Mouse (Mus musculus): ENCODE measurements around the gene Gpd1l.

The Gpd1l gene

DNA sequence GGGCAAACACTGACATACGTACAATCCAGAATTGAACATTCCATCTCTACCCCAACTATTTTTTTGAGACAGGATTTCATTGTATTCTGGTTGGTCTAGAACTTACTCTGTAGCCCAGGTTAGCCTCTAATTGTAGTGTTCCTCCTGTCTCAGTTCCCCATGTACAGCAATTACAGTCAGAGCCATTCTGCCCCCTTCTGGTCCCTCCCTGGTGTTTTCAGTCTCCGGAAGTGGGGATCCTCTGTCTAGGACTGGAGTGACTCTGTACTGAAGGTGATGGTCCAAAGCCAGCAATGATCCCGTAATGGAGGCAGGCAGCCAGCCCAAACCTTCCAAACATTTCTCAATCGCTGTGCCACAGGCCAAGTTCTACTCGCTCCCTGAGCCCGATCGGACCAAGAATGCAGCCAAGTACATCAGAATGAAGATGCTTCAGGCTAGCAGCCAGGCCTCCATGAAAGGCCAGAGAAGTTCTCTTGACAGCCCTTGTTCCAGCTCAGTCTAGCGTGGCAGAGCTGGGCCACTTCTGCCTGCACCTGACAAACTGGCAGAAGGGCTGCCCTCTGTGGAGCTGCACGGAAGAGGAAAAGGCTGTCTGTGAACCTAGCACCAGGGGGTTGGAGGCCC lies 3.2 kb downstream of the Gpd1l start:
- no peak for DNase-seq (ENCODE audit: low read depth, low spot score)

DNA sequence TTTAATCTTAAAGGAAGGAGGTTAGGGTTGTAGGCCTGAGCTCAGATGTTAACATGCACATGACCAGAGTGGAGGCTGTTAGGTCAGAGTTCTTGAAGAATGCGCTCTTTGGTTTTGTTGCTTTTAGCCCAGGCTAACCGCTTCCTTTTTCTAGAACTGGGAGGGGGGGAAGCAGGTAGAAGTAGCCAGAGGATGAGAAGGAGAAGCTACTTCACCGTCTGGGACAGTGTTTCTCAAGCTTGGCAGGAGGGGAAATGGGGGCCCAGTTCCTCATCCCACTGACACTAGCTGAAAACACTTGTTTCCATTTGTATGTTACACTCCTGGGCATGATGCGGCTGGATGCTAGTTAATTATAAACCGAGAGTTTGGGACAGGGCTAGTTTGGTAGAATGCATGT lies 8.2 kb downstream of the Gpd1l start:
- no peak for DNase-seq (ENCODE audit: low read depth, low spot score)

DNA sequence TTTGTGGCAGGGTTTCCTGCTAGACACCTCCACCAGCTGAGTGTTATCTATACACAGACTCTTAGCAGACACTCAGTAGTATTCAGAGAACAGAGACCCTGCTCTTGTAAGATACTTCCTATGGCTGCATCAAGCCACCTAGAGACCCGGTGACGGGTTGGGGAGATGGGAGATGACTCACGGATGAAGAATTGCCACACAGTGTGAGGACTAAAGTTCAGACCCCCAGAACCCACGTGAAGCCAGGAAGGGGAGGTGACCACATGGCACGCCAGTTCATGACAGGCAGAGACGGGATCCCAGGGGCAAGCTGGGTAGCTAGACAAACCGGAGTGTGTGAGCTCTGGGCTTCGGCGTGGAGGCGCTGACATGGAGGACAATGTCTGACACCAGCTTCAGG lies 8.7 kb downstream of the Gpd1l start:
- DNase-seq (ENCODE audit: low read depth, low spot score) = no peak

DNA sequence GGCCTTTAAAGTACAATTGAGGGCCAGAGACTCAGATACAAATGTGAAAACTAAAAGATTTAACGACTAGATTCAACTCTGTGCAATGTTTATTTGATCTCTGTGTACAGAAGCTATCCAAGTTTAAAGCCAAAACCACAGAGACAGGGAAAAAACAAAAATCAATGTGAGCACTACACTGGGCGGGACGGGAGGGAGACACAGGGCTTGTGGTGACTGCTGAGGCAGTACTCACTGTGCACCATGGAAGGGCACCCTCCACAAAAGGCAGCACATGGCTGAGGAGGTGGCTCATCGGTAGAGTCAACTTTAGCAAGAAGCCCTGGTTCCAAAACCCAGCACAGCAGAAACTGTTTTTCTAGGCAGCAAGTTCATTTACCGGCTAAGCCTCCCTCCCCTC lies 9.3 kb downstream of the Gpd1l start:
- DNase-seq (ENCODE audit: low read depth, low spot score) = no peak

DNA sequence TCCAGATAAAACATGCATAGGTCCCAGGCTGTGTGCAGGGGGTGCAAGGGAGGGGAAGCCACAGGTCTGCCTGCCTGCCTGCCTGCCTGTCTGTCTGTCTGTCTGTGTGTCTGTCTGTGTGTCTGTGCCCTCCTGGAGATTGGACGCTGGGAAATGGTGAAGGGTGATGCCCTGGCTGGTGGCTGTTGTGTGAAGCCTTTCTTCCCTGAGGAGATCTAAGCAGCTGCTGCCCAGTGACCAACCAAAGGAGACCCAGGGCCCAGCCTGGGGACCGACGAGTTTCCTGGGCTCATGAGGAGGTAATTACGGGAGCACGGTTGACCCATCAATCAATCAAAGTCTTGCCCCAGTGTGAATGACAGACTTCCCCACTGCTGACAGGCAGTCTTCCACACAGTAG lies 11.6 kb downstream of the Gpd1l start:
- no peak for DNase-seq (ENCODE audit: low read depth, low spot score)

DNA sequence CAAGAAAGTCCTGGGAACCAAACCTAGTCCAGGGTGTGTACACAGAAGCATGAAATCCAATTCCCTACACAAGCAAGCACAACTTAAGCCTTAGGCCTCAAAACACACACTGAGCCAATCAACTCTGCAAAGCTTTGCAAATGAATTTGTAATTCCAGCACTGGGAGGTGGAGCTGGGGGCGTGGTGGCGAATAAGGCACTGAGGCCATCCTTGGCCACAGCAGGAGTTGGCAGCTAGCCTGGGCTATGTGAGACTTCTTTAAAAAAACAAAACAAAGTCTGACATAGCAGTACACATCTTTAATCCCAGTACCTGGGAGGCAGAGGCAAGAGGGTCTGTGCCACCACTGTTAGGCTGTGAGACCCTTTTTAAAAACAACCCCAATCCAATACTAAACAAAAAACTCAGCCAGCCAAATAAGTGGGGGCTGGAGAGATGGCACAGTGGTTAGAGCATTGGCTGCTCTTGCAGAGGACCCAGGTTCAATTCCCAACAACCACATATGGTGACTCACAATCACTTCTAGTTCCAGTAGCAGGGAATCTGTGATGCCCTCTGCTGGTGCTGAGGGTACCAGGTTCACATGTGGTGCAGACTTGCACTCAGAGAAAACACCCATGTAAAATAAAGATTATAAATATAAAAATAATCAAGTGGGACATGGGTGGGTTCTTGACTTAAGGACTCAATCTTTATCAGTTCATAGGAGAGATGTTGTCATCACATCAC lies 12.3 kb downstream of the Gpd1l start:
- DNase-seq (ENCODE audit: low read depth, low spot score) = peak; percentile 73

DNA sequence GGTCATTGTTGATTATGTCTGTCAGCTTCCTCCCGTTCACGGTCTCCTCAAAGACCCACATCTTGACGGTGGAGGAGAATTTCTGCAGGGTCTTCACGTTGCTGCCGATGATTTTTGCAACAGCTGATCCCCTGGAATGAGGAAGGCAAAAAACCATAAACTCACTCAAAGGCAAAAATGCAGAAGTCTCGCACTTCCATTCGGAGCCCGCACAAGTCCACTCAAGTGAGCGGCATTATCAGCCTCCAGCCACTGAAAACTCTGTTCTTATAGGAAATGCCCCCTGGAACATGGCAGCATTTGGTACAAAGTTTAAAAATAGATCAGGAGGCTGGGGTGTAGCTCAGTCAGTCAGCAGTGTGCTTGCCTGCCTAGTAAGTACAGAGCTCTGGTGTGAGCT lies 13.2 kb downstream of the Gpd1l start:
- DNase-seq (ENCODE audit: low read depth, low spot score) = no peak

DNA sequence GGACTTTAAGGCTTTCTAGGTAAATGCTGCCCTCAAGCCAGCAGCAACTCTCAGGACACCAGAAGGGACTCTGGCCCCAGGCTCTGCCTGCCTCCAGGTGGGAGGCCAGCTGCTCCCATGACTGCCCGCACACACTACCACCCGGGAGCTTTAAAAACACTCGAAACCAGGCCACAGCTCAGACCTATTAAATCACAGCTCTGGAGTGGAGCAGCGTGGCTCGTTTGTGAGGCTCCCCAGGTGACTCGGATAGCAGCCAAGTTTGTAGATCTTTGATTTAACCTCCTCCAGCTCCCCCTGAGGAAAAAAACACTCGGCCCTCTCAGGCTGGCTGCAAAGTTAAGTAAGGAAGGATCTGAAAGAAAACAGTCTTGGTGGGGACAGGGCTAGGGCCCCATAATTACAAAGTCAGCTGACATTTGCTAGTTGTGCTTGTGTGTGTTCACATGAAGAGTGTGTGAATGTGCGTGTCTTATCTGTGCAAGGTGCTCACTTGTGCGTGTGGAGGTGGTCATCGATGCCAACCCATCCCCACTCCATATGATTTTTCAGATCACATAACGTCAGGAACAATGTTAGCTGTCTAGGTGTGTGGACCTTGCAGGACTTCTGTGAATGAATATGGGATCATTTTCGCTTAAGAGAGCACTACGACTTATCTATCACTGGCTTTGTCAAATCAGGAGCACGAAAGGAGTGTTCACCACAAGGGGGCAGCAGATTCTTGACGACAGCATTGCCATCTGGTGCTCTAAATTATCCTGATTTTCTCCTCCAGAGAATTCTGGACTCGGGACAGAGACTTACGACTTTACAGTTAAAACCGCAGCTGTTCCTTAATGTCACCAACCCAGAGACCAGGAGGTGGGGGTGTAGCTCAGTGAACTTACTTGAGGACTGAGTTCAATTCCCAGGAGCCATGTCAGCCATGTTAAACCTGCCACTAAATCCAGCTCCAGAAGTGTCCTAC lies 20.8 kb downstream of the Gpd1l start:
- peak; percentile 73 for DNase-seq (ENCODE audit: low read depth, low spot score)

DNA sequence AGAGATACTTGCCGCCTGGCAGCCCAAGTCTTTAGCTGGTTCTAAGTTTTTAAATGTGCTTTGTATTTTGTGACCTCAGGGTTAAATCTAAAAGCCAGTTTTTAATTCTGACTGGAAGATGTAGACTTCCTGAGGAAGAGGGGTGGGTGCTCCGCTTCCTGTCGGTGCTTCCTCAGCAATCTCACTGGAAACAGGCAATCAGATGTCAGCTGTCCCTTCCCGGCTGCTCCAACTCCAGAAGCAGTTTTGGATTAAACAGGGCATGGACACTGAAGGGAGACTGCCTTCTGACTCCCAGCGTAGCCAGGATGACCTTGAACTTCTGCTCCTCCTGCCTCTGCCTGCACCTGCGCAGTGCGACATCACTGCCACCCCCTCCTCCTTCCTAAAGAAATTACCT lies 26.3 kb downstream of the Gpd1l start:
- no peak for DNase-seq (ENCODE audit: low read depth, low spot score)

DNA sequence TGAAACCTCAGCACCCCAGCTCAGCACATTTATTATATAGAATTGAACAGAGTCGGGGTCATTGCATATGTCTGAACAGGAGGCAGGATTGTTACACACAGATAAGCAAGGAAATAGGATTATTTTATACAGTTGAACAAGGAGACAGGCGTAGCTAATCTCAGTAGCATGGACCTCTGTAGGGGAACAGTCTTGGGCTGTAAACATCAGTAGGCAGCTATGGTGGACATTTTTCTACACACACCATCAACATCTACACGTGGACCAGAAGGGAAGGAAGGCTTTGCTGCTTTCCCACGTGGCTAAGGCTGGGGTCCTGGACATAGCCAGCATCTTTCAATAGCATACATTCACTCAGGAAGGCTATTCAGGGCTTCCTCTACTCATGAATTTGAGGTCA lies 37.9 kb downstream of the Gpd1l start:
- DNase-seq (ENCODE audit: low read depth, low spot score) = no peak

DNA sequence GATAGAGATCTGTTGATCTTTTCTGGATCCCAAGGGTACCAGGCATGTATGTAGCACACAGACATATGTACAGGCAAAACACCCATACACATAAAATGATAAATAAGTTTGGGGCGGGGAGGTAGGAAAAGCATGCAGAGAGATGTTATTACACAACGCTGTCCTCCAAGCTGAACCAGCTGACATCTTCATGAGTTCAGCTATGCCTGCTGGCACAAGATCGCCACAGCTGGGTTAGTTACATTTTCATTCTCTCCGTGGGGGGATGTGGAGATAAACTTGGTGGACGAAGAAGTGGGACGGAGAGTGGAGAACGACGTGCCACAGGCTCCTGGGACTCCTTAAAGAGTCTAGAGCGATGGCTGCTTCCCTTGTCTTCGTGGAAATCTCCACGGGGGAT lies 40.8 kb downstream of the Gpd1l start:
- DNase-seq (ENCODE audit: low read depth, low spot score) = no peak

DNA sequence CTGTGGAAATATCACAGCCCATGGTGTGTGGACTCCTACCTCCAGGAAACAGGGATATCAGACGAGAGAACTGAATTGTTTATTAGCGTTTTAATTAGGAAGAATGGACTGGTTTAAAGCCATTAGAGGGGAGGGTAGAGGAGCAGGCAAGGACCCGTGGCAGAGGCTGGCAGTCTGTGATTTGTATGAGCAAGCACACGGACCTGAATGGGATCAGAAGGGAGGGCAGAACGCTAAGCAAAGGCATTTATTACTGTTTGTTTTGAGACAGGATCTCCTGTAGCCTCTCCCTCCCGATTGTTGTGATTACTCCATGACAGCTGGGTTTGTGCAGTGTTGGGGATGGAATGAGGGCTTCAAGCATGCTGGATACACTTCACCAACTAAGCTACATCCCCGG lies 43.4 kb downstream of the Gpd1l start:
- no peak for DNase-seq (ENCODE audit: low read depth, low spot score)

DNA sequence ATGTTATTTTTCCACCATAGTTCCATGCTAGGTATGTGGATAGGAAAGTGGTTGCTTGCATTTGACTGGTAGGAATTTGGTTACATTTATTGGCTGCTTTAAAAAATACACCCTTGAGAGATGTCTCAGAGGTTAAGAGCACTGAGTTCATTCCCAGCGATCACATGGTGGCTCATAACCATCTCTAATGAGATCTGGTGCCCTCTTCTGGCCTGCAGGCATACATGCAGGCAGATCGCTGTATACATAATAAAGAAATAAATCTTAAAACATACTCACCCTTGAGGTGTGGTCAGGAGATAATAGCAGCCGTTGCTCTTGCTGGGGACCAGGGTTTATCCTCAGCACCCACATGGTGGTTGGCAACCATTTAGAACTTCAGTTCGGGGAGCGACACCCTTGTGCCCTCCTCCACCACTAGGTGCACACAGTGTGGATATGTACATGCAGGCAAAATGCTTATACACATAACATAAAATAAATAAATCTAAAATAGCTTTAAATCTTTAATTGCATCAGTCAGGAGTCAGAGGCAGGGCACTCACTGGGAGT lies 44.9 kb downstream of the Gpd1l start:
- DNase-seq (ENCODE audit: low read depth, low spot score) = peak; percentile 63

DNA sequence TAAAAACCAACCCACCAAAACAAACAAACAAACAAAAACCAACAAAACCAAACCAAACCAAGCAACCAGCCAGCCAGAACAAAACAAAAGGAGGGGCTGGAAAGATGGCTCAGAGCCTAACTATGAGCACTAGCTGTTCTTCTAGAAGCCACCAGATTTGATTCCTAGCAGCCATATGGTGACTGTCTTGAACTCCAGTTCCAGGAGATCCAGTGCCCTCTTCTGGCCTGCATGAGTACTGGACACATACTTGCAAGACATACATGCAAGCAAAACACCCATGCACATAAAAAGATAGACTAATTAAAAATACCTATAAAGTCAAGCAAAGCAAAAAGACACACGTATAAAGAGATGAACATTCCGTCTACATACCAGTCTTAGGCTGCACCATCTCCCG lies 46.1 kb downstream of the Gpd1l start:
- DNase-seq (ENCODE audit: low read depth, low spot score) = peak; percentile 76

DNA sequence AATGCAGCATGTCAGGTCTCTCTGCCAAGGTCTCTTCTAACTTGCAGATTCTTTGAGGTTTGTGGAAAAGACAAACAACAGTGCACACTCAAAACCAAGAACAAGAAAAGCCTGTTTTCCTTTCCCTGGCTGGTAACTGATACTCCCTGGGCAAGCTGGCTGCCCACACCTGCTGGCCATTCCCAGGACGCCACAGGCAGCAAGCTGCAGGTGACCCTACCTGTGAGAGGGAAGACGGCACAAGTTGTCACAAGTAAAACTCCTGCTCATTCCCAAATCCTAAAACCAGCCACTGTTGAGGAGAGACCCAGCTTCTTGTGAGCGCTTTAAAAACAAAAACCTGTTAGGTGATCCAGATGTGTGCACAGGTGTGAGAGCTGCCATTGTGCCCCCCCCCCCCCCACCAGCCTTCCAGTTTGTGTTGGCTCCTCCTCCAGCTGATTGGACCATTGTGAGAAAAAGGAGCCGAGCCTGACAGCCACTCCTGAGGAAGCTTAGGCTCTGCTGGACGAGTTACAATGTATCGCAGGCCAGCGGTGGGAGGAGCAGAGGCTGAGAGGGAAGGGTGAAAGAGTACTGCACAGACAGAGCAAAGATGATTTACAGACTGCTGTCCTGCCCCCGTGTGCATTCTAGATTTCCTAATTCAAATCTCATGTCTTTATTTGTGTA lies 47.7 kb downstream of the Gpd1l start:
- DNase-seq (ENCODE audit: low read depth, low spot score) = no peak

DNA sequence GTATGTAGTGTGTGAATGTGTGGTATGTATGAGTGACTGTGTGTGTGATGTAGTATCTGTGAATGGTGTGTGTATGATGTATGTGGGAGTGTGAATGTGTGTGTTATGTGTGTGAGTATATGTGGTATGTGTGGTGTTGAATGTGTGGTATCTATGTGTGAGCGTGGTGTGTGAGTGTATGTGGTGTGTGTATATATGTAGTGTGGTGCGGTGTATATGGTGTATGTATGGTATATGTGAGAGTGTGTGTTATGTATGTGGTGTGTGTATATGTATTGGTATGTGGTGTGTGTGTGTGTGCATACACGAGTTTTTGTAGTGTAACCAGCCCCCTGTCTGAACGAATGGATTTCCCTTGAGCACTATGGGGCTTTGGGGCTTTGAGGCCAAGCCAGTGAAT lies 48.2 kb downstream of the Gpd1l start:
- DNase-seq (ENCODE audit: low read depth, low spot score) = no peak

DNA sequence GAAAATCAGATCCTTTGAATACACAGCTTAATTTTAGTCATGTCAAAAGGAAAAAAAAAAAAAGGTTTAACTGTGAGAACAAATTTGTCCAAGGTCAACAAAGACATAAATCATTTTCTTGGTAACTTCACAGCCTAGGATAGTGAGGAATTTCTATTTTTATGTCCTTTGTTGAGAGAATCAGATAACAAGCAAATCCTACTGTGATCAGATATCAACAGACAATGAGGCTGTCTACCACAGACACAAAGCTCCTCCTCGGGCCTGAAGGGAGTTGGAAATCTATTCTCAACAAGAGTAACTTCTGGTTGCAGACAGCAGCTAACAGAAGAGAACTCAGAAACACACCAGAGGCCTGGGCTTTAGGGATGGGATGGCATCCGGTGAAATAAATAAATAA lies 51.8 kb downstream of the Gpd1l start:
- no peak for DNase-seq (ENCODE audit: low read depth, low spot score)

DNA sequence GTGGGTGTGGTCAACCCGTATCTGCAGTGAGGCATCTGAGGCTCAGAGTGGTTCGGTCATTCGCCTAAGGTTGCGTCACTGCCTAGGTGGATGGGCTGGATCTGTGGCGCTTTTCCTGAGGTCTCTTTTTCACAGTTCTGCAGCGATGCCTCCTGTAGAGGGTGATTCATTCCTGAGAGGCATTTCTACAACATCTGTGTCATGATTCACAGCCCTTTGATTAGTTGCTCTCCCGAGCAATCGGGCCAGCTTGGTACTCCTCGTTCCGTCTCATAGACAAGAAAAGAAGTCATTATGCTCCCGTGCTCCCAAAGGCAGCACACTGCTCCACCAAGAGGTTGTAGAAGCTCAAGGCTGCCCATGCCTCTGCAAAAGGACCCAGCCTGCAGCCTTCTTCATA lies 78.5 kb downstream of the Gpd1l start:
- peak; percentile 12 for DNase-seq (ENCODE audit: low read depth, low spot score)

DNA sequence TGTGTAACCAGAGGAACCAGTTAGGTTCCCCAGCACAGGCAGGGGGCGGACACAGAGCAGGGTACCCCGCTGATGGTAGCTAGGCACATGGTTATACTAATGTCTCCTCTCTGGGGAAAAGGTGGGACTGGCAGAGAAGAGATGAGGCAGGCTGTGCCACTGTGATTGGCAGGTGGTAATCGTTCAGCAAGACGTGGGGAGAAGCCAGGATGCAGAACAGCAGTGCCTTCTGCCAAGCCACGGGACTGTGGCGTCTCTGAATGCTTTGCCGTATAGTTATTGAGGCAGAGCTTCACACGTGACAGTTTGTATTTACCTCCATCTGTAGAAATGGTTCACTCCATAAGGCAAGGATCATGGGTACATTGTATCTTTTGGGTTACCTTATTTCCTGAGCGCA lies 79.1 kb downstream of the Gpd1l start:
- no peak for DNase-seq (ENCODE audit: low read depth, low spot score)

DNA sequence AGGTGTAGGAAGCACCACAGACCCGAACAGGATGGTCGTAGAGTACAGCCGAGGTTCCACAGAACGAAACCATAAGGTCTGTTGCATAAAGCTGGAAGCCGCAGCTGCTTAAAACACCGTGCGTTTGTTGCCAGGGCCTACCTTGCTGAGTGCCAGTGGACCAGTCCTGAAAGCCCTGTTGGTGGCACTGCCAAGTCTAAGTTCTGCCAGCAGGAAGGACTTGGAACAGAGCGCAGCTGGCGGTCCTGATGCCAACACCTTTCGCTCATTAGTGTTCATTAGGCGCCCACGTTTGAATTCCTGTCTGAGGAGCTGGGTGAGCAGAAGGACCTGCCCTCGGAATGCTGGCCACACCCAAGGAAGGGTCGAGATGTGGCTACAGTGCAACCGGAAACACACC lies 80.5 kb downstream of the Gpd1l start:
- peak; percentile 36 for DNase-seq (ENCODE audit: low read depth, low spot score)

DNA sequence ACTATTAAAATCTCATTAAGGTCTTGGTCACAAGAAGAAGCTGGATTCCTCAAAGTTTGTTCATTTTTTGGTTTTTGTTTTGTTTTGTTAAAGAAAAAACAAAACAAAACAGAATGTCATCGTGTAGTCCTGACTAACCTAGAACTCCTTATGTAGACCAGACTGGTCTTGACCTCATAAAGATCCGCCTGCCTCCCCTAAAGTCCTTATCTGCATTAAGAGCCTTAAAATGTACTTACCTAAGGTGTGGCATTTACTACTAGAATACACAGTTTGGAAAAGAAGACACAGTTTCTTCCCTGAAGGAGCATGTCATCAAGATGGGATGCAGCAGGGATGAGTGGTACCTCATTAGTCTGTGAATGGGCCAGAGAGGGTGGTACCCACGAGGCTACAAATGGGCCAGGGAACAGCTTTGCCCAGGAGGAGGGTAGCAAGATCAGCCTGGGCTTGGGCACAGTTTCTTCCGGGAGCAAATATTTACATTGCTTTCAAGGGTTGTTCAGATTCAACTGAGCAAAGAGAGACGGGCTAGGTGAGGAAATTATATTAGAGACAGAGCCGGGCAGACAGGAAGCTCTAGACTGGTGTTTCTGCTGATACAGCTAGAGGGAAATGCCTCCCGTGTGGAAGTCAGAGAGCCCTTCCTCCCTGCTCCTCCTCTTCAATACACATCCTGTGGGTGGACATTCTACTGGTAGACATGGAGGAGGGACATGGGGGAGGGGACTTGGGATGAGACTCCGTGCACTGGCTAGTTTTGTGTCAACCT lies 82.2 kb downstream of the Gpd1l start:
- DNase-seq (ENCODE audit: low read depth, low spot score) = no peak
